Comparison of ENCODE assay signal across 11 mouse cellular contexts in genomic region chr8:121319491-121319890, GRCm38 (mm10).
"Had no signal": no experiment of that assay in that cellular context is flagged by ENCODE, and none has a peak within 500 bp of the region (broad histone marks: within the 10 kb centered on the region; RNA-seq: fewer than 3 reads in every experiment).

No protein-coding gene starts in this region.

- H3K27ac ChIP-seq: layer of hippocampus, adult 2 months; liver, embryonic 15.5 days; midbrain, embryonic 13.5 days had no signal

- DNase-seq: kidney, adult 2 months; kidney, postnatal 4 days; lung, embryonic 14.5 days; lung, postnatal 14 days; right cerebral cortex, adult 18-20 months; right cerebral cortex, postnatal 25 days; thymus, postnatal 36 days had no signal

- ATAC-seq: midbrain, embryonic 13.5 days had no signal

- H3K4me3 ChIP-seq: layer of hippocampus, adult 2 months; liver, embryonic 15.5 days; midbrain, embryonic 13.5 days had no signal

- H3K36me3 ChIP-seq: liver, embryonic 15.5 days; midbrain, embryonic 13.5 days had no signal

- H3K9ac ChIP-seq: liver, embryonic 15.5 days; lung, embryonic 14.5 days; midbrain, embryonic 13.5 days had no signal

- H3K27me3 ChIP-seq: midbrain, embryonic 13.5 days had no signal

- H3K4me2 ChIP-seq: liver, embryonic 11.5 days; liver, embryonic 15.5 days; lung, embryonic 14.5 days; midbrain, embryonic 13.5 days had no signal

- H3K9me3 ChIP-seq: liver, embryonic 15.5 days; midbrain, embryonic 13.5 days had no signal

- H3K4me1 ChIP-seq: liver, embryonic 15.5 days; midbrain, embryonic 13.5 days had no signal
